Mouse (Mus musculus): Measurements from ENCODE around the gene Jarid2.
"Not testable (repeated sequence)": the region's sequence is repeated elsewhere in the genome, so short reads cannot be mapped to it uniquely, and the experiment has no call there.

- TF ChIP-seq MAFK (IDR thresholded peaks at IDR 0.05; ENCODE audit: insufficient read depth, low read depth, low read length); CHD2 (IDR thresholded peaks at IDR 0.05; ENCODE audit: low read depth, low read length); ZNF384 (IDR thresholded peaks at IDR 0.05; ENCODE audit: low read depth, low read length); ZC3H11A (IDR thresholded peaks at IDR 0.05; ENCODE audit: borderline replicate concordance, low read depth, low read length): not testable (repeated sequence)
These were observed 140.3 kb downstream of the Jarid2 start for GRCm38 (mm10) chr13:44869418-44870119.

Data from ES-E14 (cell line).